In genomic region chr12:72847725-72848124, GRCm38 (mm10) we compare ENCODE assay signal across 9 mouse cellular contexts.
DNase-seq lines count a peak whose midpoint lies in the region; ATAC-seq lines count a peak whose summit lies in the region.
"Had no signal": no experiment of that assay in that cellular context is flagged by ENCODE, and none has a peak within 500 bp of the region (broad histone marks: within the 10 kb centered on the region; RNA-seq: fewer than 3 reads in every experiment).

No protein-coding gene starts in this region.

- peak; percentile 54 for DNase-seq in intestine, embryonic 14.5 days (ENCODE audit: low spot score)
- DNase-seq in urinary bladder, postnatal 25 days (ENCODE audit: low spot score), result peak; percentile 39
- no peak for DNase-seq in urinary bladder, adult 2 months (ENCODE audit: low spot score)
- DNase-seq in cerebellum, adult 9-10 months, result peak; percentile 30
- DNase-seq in kidney, postnatal 10 days, result peak; percentile 59
- peak; percentile 18 for DNase-seq in skeletal muscle tissue, adult 2 months (ENCODE audit: low read depth, low spot score)

- ATAC-seq in intestine, embryonic 14.5 days (replicated peaks; ENCODE audit: low FRiP score, low TSS enrichment, low read depth), result no peak
- no peak for ATAC-seq in intestine, embryonic 15.5 days
- ATAC-seq in monocyte, adult 5-6 weeks (replicated peaks; ENCODE audit: insufficient number of reproducible peaks, low FRiP score, low TSS enrichment, poor library complexity, severe bottlenecking), result no peak

- peaks cover 18% of the 10 kb centered on the region for H3K27me3 ChIP-seq in intestine, embryonic 14.5 days (replicated peaks; ENCODE audit: control insufficient read depth, insufficient read depth, low read length)
- peaks cover 10% of the 10 kb centered on the region; the same call in 1 of the 2 replicates for H3K27me3 ChIP-seq in intestine, embryonic 15.5 days (replicated peaks)

- no peaks in the 10 kb centered on the region for H3K9me3 ChIP-seq in intestine, embryonic 14.5 days (ENCODE audit: control insufficient read depth, low read length)
- no peaks in the 10 kb centered on the region for H3K9me3 ChIP-seq in intestine, embryonic 15.5 days
- H3K9me3 ChIP-seq: lung, embryonic 15.5 days had no signal

- no peak overlapping the region for H3K4me3 ChIP-seq in intestine, embryonic 14.5 days (ENCODE audit: low read depth, low read length)
- no peak overlapping the region for H3K4me3 ChIP-seq in intestine, embryonic 15.5 days (replicated peaks)
- H3K4me3 ChIP-seq: lung, embryonic 15.5 days had no signal

- no peaks in the 10 kb centered on the region for H3K36me3 ChIP-seq in intestine, embryonic 14.5 days (ENCODE audit: control insufficient read depth, insufficient read depth, low read length)
- H3K36me3 ChIP-seq in intestine, embryonic 15.5 days, result no peaks in the 10 kb centered on the region
- H3K36me3 ChIP-seq: lung, embryonic 15.5 days had no signal

- no peak overlapping the region for H3K9ac ChIP-seq in intestine, embryonic 14.5 days (ENCODE audit: low read length)
- no peak overlapping the region for H3K9ac ChIP-seq in intestine, embryonic 15.5 days
- H3K9ac ChIP-seq: lung, embryonic 15.5 days had no signal

- no peak overlapping the region for H3K4me2 ChIP-seq in intestine, embryonic 14.5 days (ENCODE audit: low read length)
- H3K4me2 ChIP-seq in intestine, embryonic 15.5 days (replicated peaks), result no peak overlapping the region
- H3K4me2 ChIP-seq: lung, embryonic 15.5 days had no signal

- 29% methylated on average over 7 of the region's 7 CpGs for WGBS in intestine, embryonic 14.5 days
- WGBS in intestine, embryonic 15.5 days, result 24% methylated on average over 7 of the region's 7 CpGs

- H3K27ac ChIP-seq in intestine, embryonic 14.5 days (ENCODE audit: low read depth), result no peak overlapping the region
- H3K27ac ChIP-seq in intestine, embryonic 15.5 days, result no peak overlapping the region
- H3K27ac ChIP-seq: lung, embryonic 15.5 days had no signal

- peaks cover 5% of the 10 kb centered on the region; the same call in 1 of the 2 replicates for H3K4me1 ChIP-seq in intestine, embryonic 14.5 days (replicated peaks; ENCODE audit: control insufficient read depth, insufficient read depth, low read length)
- H3K4me1 ChIP-seq in intestine, embryonic 15.5 days (replicated peaks), result peaks cover 5% of the 10 kb centered on the region; the same call in 1 of the 2 replicates
